Mouse (Mus musculus): ENCODE results near the gene Man2b1.

DNA sequence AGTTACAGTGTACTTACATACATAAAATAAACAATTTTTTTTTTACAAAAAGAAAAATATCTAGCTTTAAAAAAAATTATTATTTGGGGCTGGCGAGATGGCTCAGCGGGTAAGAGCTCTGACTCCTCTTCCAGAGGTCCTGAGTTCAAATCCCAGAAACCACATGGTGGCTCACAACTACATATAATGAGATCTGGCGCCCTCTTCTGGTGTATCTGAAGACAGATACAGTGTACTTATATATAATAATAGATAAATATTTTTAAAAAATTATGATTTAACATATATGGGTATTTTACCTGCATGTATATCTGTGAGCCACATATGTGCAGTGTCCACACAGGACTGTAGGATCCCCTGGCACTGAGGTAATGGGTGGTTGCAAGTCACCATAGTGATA, 3.2 kb downstream of the Man2b1 start:
- TF ChIP-seq CTCF (IDR thresholded peaks at IDR 0.05; ENCODE audit: borderline replicate concordance, insufficient read depth, low read length): no peak
- TF ChIP-seq POLR2A (IDR thresholded peaks at IDR 0.05; ENCODE audit: low read depth, low read length): no peak

Measured in embryonic fibroblast, embryonic 13.5 days (primary cell).